Mouse (Mus musculus) left cerebral cortex, postnatal 14 days (tissue): ENCODE measurements around the gene Nags. TPM values are rescaled to one million over a fixed set of nuclear protein-coding genes. Genes with fewer than 3 reads are reported as not detected.
A peak's percentile ranks its signal among the peaks of the same experiment; 100 is the strongest.
"Not testable (repeated sequence)": the region's sequence is repeated elsewhere in the genome, so short reads cannot be mapped to it uniquely, and the experiment has no call there.

Experiments used
- DNase-seq, 2 experiments: peaks; one replicate each; pipeline ENCODE4 v3.0.0; 2021 to 2022; ENCODE audit warnings: low spot score in 2 of 2, mixed read lengths in 1 of 2
- intact Hi-C: fragments of 180-260 bp; cut with DNase I; formaldehyde crosslinking; loops from one replicate; pipeline ENCODE4 v1.15.1; 2025
- total RNA-seq, 2 experiments: library from RNA; stranded (reverse); gene quantifications; 2 replicates each; pipeline ENCODE4 v1.2.3; 2021

The Nags gene
- total RNA-seq, 2 experiments from 2014 or later = not detected

- intact Hi-C loops = no loop called here
- DNase-seq = no peak
These were observed 2.1 kb downstream of the Nags start for GRCm38 (mm10) chr11:102147213-102147989.

GRCm38 (mm10) chr11:102156039-102156785 is 10.9 kb downstream of the Nags start, which contains the start of gene Tmem101:
Tmem101 (minus strand) TSS chr11:102156404.
- intact Hi-C loops = loop anchor here (5.0 kb wide), 2 partner anchors 66 to 111 kb away; partner anchors contain the start of gene Asb16
- DNase-seq = peak; percentile 89 to 95

- no peak for DNase-seq
- intact Hi-C loops = loop anchor here (5.0 kb wide), 2 partner anchors 66 to 111 kb away; partner anchors contain the start of gene Asb16
These were observed 11.4 kb downstream of the Nags start for GRCm38 (mm10) chr11:102156786-102157089.

- DNase-seq = not testable (repeated sequence)
- intact Hi-C loops = loop anchor here (5.0 kb wide), 2 partner anchors 64 to 109 kb away; partner anchors contain the start of gene Asb16
These were observed 12.7 kb downstream of the Nags start for GRCm38 (mm10) chr11:102158024-102158423.

GRCm38 (mm10) chr11:102159781-102160180 is 14.5 kb downstream of the Nags start:
- intact Hi-C loops = loop anchor here (5.0 kb wide), 2 partner anchors 63 to 108 kb away; partner anchors contain the start of gene Asb16
- DNase-seq = no peak

- intact Hi-C loops = no loop called here
- peak in 1 of 2 experiments; percentile 42 for DNase-seq
These were observed 20.8 kb downstream of the Nags start for GRCm38 (mm10) chr11:102165971-102166722.

GRCm38 (mm10) chr11:102167539-102167938 is 22.2 kb downstream of the Nags start:
- DNase-seq = no peak
- intact Hi-C loops = no loop called here

- intact Hi-C loops = no loop called here
- no peak for DNase-seq
These were observed 23.4 kb downstream of the Nags start for GRCm38 (mm10) chr11:102168689-102169088.

- intact Hi-C loops = no loop called here
These were observed 34.5 kb downstream of the Nags start for GRCm38 (mm10) chr11:102179836-102180235.

GRCm38 (mm10) chr11:102184253-102184645 is 38.9 kb downstream of the Nags start:
- DNase-seq = no peak
- intact Hi-C loops = no loop called here

More at GRCm38 (mm10) chr11:102179836-102180235, 34.5 kb downstream of the Nags start:
- no peak for DNase-seq

- intact Hi-C loops = loop anchor here (5.0 kb wide), 1 partner anchor 42 kb away; no protein-coding TSS in a partner anchor
These were observed 39.6 kb downstream of the Nags start, which contains the start of gene Lsm12 for GRCm38 (mm10) chr11:102184646-102185495. Lsm12 (minus strand) TSS chr11:102185296.

GRCm38 (mm10) chr11:102185677-102186076 is 40.4 kb downstream of the Nags start:
- intact Hi-C loops = loop anchor here (5.0 kb wide), 1 partner anchor 42 kb away; no protein-coding TSS in a partner anchor

More at GRCm38 (mm10) chr11:102184646-102185495, 39.6 kb downstream of the Nags start, which contains the start of gene Lsm12:
- DNase-seq = peak; percentile 89 to 93

GRCm38 (mm10) chr11:102186235-102186634 is 40.9 kb downstream of the Nags start:
- intact Hi-C loops = loop anchor here (5.0 kb wide), 1 partner anchor 41 kb away; no protein-coding TSS in a partner anchor
- no peak for DNase-seq

More at GRCm38 (mm10) chr11:102185677-102186076, 40.4 kb downstream of the Nags start:
- no peak for DNase-seq

GRCm38 (mm10) chr11:102188980-102189379 is 43.7 kb downstream of the Nags start:
- intact Hi-C loops = loop anchor here (5.0 kb wide), 1 partner anchor 38 kb away; no protein-coding TSS in a partner anchor

GRCm38 (mm10) chr11:102189461-102190436 is 44.4 kb downstream of the Nags start, which contains the start of gene G6pc3:
G6pc3 (plus strand) TSS chr11:102189620.
- DNase-seq = peak; percentile 92
- intact Hi-C loops = loop anchor here (5.0 kb wide), 1 partner anchor 38 kb away; no protein-coding TSS in a partner anchor

More at GRCm38 (mm10) chr11:102188980-102189379, 43.7 kb downstream of the Nags start:
- DNase-seq = no peak

- intact Hi-C loops = no loop called here
- DNase-seq = no peak
These were observed 45.5 kb downstream of the Nags start for GRCm38 (mm10) chr11:102190848-102191247.
